Mouse (Mus musculus): ENCODE measurements around the gene Slc2a2. TPM values are rescaled to one million over a fixed set of nuclear protein-coding genes. Genes with fewer than 3 reads are reported as not detected.

Gene Slc2a2
- polyA plus RNA-seq, 1 experiment from 2014 or later = 15.4 TPM

GRCm38 (mm10) chr3:28694811-28695210 is 2.9 kb upstream of the Slc2a2 start:
- no peak overlapping the region for H3K4me3 ChIP-seq (ENCODE audit: low read depth, low read length)
- no peak overlapping the region for H3K4me2 ChIP-seq
- no peaks in the 10 kb centered on the region for H3K4me1 ChIP-seq (replicated peaks; ENCODE audit: control insufficient read depth, insufficient read depth, low read length)
- H3K27me3 ChIP-seq (replicated peaks; ENCODE audit: control insufficient read depth, insufficient read depth, low read length) = no peaks in the 10 kb centered on the region
- no peak overlapping the region for H3K9ac ChIP-seq (ENCODE audit: low read depth, low read length)
- ATAC-seq (replicated peaks; ENCODE audit: low FRiP score) = no peak
- no peak overlapping the region for H3K27ac ChIP-seq (ENCODE audit: low read depth, low read length)
- WGBS = 82% methylated on average over 5 of the region's 5 CpGs
- DNase-seq (ENCODE audit: low spot score) = no peak
- H3K9me3 ChIP-seq (ENCODE audit: control insufficient read depth, low read length) = no peaks in the 10 kb centered on the region
- no peaks in the 10 kb centered on the region for H3K36me3 ChIP-seq (ENCODE audit: control insufficient read depth, insufficient read depth, low read length)

DNA sequence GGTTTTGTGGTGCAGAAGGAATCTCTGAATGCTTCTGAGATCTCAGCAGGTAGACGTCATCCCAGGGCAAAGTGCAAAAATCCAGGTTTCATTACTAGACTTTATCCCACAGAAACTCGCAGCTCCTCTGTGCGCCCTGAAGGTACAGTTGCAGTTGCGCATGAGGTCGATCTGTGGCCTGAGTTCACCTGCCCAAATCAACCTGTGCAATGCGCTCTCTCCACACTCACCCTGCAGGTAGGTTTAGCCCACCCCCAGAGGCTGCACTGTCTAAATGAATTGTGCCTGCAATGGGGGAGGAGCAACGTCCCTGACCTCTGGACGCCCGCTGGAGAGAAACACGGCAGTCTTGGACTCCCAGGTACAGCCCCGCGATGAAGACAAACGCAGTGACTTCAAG is 2.1 kb upstream of the Slc2a2 start:
- Histone ChIP-seq H3K27ac (ENCODE audit: low read depth, low read length) (no peak overlapping the region), H3K4me1 (replicated peaks; ENCODE audit: control insufficient read depth, insufficient read depth, low read length) (no peaks in the 10 kb centered on the region), H3K36me3 (ENCODE audit: control insufficient read depth, insufficient read depth, low read length) (no peaks in the 10 kb centered on the region), H3K9ac (ENCODE audit: low read depth, low read length) (no peak overlapping the region), H3K4me3 (ENCODE audit: low read depth, low read length) (no peak overlapping the region), H3K4me2 (peak overlapping the region; percentile 23), H3K27me3 (replicated peaks; ENCODE audit: control insufficient read depth, insufficient read depth, low read length) (no peaks in the 10 kb centered on the region), H3K9me3 (ENCODE audit: control insufficient read depth, low read length) (no peaks in the 10 kb centered on the region)
- WGBS = 76% methylated on average over 13 of the region's 13 CpGs
- ATAC-seq (replicated peaks; ENCODE audit: low FRiP score) = no peak
- DNase-seq (ENCODE audit: low spot score) = no peak

DNA sequence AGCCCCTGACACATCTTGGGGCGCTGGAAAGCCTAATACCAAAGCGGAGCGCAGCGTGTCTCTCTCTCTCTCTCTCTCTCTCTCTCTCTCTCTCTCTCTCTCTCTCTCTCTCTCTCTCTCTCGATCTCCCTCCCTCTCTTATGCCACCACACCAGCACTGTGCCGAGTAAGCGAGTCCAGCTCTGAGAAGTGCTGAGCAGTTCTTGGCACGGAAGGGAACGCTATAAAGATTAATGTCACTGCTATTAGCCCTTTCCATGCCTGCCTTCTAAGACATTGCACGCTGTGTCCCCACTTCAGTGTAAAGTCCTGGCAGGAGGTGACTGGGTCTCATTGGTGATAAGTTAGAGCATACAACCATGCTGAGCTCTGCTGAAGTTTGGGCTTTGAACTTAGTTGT is 1.5 kb upstream of the Slc2a2 start:
- no peak overlapping the region for H3K4me3 ChIP-seq (ENCODE audit: low read depth, low read length)
- H3K9ac ChIP-seq (ENCODE audit: low read depth, low read length) = no peak overlapping the region
- no peaks in the 10 kb centered on the region for H3K27me3 ChIP-seq (replicated peaks; ENCODE audit: control insufficient read depth, insufficient read depth, low read length)
- H3K4me2 ChIP-seq = 0 out of 2 replicates have a peak overlapping the region, but pooled peaks have one; percentile 23
- no peaks in the 10 kb centered on the region for H3K36me3 ChIP-seq (ENCODE audit: control insufficient read depth, insufficient read depth, low read length)
- H3K27ac ChIP-seq (ENCODE audit: low read depth, low read length) = no peak overlapping the region
- no peak for ATAC-seq (replicated peaks; ENCODE audit: low FRiP score)
- no peaks in the 10 kb centered on the region for H3K9me3 ChIP-seq (ENCODE audit: control insufficient read depth, low read length)
- no peaks in the 10 kb centered on the region for H3K4me1 ChIP-seq (replicated peaks; ENCODE audit: control insufficient read depth, insufficient read depth, low read length)
- no peak for DNase-seq (ENCODE audit: low spot score)
- 85% methylated on average over 10 of the region's 10 CpGs for WGBS

DNA sequence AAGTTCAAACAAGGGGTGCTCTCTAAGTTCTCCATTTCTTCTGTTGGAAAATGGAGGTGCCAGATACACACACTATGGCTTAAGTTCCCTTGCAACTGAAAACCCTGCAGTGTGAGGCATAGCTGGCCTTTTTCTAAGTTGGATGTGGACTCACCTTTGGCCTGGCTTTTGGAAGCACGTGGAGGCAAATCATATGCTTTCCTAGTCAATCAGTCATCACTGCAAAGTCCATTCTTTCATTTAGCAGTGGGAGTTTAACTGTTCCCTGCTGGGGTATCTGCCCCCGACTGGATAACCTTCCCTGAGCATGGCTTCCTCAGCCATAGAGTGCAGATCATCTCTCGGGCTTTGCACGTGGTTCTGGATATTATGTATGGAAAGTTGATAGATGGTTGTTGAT is 1.9 kb downstream of the Slc2a2 start:
- no peak for ATAC-seq (replicated peaks; ENCODE audit: low FRiP score)
- no peaks in the 10 kb centered on the region for H3K9me3 ChIP-seq (ENCODE audit: control insufficient read depth, low read length)
- no peak overlapping the region for H3K4me3 ChIP-seq (ENCODE audit: low read depth, low read length)
- H3K27ac ChIP-seq (ENCODE audit: low read depth, low read length) = no peak overlapping the region
- H3K27me3 ChIP-seq (replicated peaks; ENCODE audit: control insufficient read depth, insufficient read depth, low read length) = no peaks in the 10 kb centered on the region
- no peak for DNase-seq (ENCODE audit: low spot score)
- H3K4me2 ChIP-seq = peak overlapping the region; percentile 42
- no peaks in the 10 kb centered on the region for H3K36me3 ChIP-seq (ENCODE audit: control insufficient read depth, insufficient read depth, low read length)
- H3K9ac ChIP-seq (ENCODE audit: low read depth, low read length) = no peak overlapping the region
- WGBS = 68% methylated on average over 4 of the region's 4 CpGs
- no peaks in the 10 kb centered on the region for H3K4me1 ChIP-seq (replicated peaks; ENCODE audit: control insufficient read depth, insufficient read depth, low read length)

- H3K4me2 ChIP-seq = peak overlapping the region; percentile 31; the same call in 1 of the 2 replicates
- H3K27ac ChIP-seq (ENCODE audit: low read depth, low read length) = no peak overlapping the region
- ATAC-seq (replicated peaks; ENCODE audit: low FRiP score) (no peak), DNase-seq (ENCODE audit: low spot score) (no peak)
- H3K4me3 ChIP-seq (ENCODE audit: low read depth, low read length) = no peak overlapping the region
- H3K36me3 ChIP-seq (ENCODE audit: control insufficient read depth, insufficient read depth, low read length) = no peaks in the 10 kb centered on the region
- H3K4me1 ChIP-seq (replicated peaks; ENCODE audit: control insufficient read depth, insufficient read depth, low read length) = 0 out of 2 replicates have a peak, but pooled peaks cover 4% of the 10 kb centered on the region
- 40% methylated on average over 10 of the region's 10 CpGs for WGBS
- no peak overlapping the region for H3K9ac ChIP-seq (ENCODE audit: low read depth, low read length)
- no peaks in the 10 kb centered on the region for H3K27me3 ChIP-seq (replicated peaks; ENCODE audit: control insufficient read depth, insufficient read depth, low read length)
- no peaks in the 10 kb centered on the region for H3K9me3 ChIP-seq (ENCODE audit: control insufficient read depth, low read length)
These were observed 7.9 kb downstream of the Slc2a2 start for GRCm38 (mm10) chr3:28705522-28706137.

DNA sequence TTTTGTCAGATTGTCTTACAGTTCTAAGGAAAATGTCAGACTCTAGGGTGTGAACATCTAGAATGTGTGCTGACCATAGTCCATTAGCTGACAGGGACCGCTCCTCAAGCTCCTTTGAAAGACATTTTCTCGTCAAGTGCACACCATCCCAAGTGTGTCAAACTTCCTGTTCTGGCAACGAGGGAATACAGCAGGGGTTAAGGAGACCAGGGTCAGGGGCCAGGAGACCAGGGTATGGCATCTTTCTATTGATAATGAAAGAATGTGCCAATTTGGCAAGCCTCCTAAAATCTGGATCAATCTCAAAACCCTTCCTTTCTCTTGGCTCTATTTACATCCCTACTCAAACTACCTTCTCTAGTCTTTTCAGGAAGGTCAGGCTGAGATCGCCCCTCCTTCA is 9.0 kb downstream of the Slc2a2 start:
- Histone ChIP-seq H3K4me1 (replicated peaks; ENCODE audit: control insufficient read depth, insufficient read depth, low read length) (0 out of 2 replicates have a peak, but pooled peaks cover 4% of the 10 kb centered on the region), H3K27ac (ENCODE audit: low read depth, low read length) (no peak overlapping the region)
- DNase-seq (ENCODE audit: low spot score) = no peak

DNA sequence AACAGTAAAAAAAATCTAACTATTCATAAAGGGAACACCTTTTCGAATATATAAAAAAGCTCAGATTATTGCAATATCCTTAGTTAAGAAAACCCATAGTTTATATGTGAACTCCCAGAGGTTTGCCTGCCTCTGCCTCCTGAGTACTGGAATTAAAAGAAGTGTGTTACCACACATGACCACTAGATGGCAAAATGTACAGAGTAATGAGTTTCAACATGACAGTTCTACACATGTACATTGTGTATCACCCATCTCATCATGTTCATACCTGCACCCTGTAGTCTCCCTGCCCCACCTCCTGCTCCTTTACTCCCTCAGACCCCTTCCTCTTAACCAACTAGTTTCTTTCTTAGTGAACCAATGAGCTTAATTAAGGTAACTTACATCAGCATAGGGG is 12.0 kb downstream of the Slc2a2 start:
- no peak overlapping the region for H3K4me3 ChIP-seq (ENCODE audit: low read depth, low read length)
- no peaks in the 10 kb centered on the region for H3K27me3 ChIP-seq (replicated peaks; ENCODE audit: control insufficient read depth, insufficient read depth, low read length)
- 0 out of 2 replicates have a peak, but pooled peaks cover 4% of the 10 kb centered on the region for H3K4me1 ChIP-seq (replicated peaks; ENCODE audit: control insufficient read depth, insufficient read depth, low read length)
- H3K27ac ChIP-seq (ENCODE audit: low read depth, low read length) = no peak overlapping the region
- H3K36me3 ChIP-seq (ENCODE audit: control insufficient read depth, insufficient read depth, low read length) = no peaks in the 10 kb centered on the region
- WGBS = 32% methylated on average over 1 of the region's 1 CpGs
- no peak for ATAC-seq (replicated peaks; ENCODE audit: low FRiP score)
- H3K4me2 ChIP-seq = no peak overlapping the region
- no peak overlapping the region for H3K9ac ChIP-seq (ENCODE audit: low read depth, low read length)
- DNase-seq (ENCODE audit: low spot score) = no peak
- H3K9me3 ChIP-seq (ENCODE audit: control insufficient read depth, low read length) = no peaks in the 10 kb centered on the region

More for the DNA sequence above, 9.0 kb downstream of the Slc2a2 start:
- no peak overlapping the region for H3K4me2 ChIP-seq
- no peaks in the 10 kb centered on the region for H3K9me3 ChIP-seq (ENCODE audit: control insufficient read depth, low read length)
- no peaks in the 10 kb centered on the region for H3K36me3 ChIP-seq (ENCODE audit: control insufficient read depth, insufficient read depth, low read length)
- no peak overlapping the region for H3K4me3 ChIP-seq (ENCODE audit: low read depth, low read length)
- WGBS = 70% methylated on average over 4 of the region's 4 CpGs
- no peaks in the 10 kb centered on the region for H3K27me3 ChIP-seq (replicated peaks; ENCODE audit: control insufficient read depth, insufficient read depth, low read length)
- no peak overlapping the region for H3K9ac ChIP-seq (ENCODE audit: low read depth, low read length)
- ATAC-seq (replicated peaks; ENCODE audit: low FRiP score) = no peak

DNA sequence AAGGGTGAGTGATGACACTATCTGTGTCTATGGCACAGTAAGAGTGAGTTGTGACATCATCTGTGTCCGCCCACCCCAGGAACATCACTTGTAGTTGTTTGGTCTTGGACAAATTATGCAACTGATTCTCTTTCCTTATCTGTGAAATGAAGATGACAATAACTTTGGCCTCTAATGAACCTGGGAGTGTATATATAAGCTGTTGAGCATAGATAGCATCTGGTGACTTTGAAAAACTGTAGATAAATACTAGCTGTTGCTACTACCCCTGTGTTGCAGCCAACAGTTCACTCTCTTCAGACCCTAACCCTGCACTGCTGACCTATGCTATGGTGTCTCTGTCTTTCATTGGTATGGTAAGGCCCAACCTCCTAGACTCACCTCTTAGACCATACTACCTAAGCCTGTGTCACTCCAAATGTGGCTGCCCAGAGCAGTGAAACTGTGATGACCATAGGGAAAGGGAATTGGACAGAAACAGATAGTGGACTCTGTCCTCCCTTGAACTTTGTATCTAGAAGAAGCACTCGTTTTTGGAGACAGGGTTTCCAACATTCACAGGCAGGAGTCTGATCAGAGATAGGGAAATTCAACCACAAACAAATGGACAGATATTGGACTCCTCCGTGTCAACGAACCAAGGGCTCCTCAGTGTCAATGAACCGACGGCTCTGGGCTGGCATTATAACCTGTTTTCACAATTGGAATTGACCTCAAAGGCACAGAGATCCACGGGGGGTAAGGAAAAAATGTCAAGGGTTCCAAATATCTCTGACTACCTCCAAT is 16.4 kb downstream of the Slc2a2 start:
- Histone ChIP-seq H3K4me3 (ENCODE audit: low read depth, low read length) (no peak overlapping the region), H3K4me1 (replicated peaks; ENCODE audit: control insufficient read depth, insufficient read depth, low read length) (no peaks in the 10 kb centered on the region), H3K9ac (ENCODE audit: low read depth, low read length) (no peak overlapping the region), H3K9me3 (ENCODE audit: control insufficient read depth, low read length) (no peaks in the 10 kb centered on the region), H3K4me2 (no peak overlapping the region), H3K27me3 (replicated peaks; ENCODE audit: control insufficient read depth, insufficient read depth, low read length) (no peaks in the 10 kb centered on the region), H3K36me3 (ENCODE audit: control insufficient read depth, insufficient read depth, low read length) (no peaks in the 10 kb centered on the region), H3K27ac (ENCODE audit: low read depth, low read length) (no peak overlapping the region)
- DNase-seq (ENCODE audit: low spot score) (no peak), ATAC-seq (replicated peaks; ENCODE audit: low FRiP score) (no peak)
- 56% methylated on average over 7 of the region's 7 CpGs for WGBS

DNA sequence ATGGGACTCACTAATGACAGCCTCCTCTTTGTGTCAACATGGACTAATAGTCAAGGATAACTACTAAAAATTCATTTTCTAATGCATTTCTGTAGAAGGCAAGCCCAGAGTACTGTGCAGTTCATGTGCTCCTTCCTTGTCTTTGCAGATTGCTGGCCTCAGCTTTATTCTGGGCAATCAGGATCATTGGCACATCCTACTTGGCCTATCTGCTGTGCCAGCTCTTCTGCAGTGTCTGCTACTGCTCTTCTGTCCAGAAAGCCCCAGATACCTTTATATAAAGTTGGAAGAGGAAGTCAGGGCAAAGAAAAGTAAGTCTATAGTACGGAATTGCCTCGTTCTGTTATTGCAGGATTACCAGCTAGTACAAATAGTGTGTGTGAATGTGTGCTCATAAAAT is 20.8 kb downstream of the Slc2a2 start:
- DNase-seq (ENCODE audit: low spot score) (no peak), ATAC-seq (replicated peaks; ENCODE audit: low FRiP score) (no peak)
- H3K4me3 ChIP-seq (ENCODE audit: low read depth, low read length) = no peak overlapping the region
- H3K27me3 ChIP-seq (replicated peaks; ENCODE audit: control insufficient read depth, insufficient read depth, low read length) = no peaks in the 10 kb centered on the region
- H3K9me3 ChIP-seq (ENCODE audit: control insufficient read depth, low read length) = no peaks in the 10 kb centered on the region
- no peak overlapping the region for H3K27ac ChIP-seq (ENCODE audit: low read depth, low read length)
- no peaks in the 10 kb centered on the region for H3K36me3 ChIP-seq (ENCODE audit: control insufficient read depth, insufficient read depth, low read length)
- H3K4me1 ChIP-seq (replicated peaks; ENCODE audit: control insufficient read depth, insufficient read depth, low read length) = peaks cover 3% of the 10 kb centered on the region; the same call in 1 of the 2 replicates
- 77% methylated on average over 2 of the region's 2 CpGs for WGBS
- H3K9ac ChIP-seq (ENCODE audit: low read depth, low read length) = no peak overlapping the region
- no peak overlapping the region for H3K4me2 ChIP-seq
